In the genomic region with DNA sequence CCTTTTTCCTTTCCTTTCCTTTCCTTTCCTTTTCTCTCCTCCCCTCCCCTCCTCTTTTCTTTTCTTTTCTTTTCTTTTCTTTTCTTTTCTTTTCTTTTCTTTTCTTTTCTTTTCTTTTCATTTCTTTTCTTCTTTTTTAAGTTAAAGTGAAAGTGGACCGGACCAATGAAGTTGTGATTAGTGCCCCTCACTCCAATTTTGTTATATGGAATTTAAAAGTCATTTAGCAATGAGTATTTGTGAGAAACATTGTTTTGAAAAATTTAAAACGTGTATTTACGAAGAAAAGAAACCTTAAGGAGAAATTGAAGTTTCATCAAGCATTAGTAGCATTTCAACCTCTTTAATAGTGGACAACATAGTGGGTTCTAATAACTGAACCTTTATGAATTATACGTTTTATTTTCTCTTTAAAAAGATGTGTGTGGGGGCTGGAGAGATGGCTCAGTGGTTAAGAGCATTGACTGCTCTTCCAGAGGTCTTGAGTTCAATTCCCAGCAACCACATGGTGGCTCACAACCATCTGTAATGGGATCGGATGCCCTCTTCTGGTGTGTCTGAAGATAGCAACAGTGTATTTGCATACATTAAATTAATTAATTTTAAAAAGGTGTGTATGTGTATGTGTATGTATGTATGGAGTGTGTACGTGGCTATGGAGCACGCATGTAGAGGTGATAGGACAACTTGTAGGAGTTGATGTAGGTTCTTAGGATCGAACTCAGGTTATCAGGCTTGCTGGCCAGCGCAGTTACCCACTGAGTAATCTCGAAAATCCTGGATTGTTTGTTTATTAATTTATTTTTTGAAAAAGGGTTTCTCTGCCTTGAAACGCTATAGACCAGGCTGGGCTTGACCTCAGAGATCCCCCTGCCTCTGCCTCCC, we compare ENCODE assay signal across 7 mouse cellular contexts. TPM values are rescaled to one million over a fixed set of nuclear protein-coding genes. Genes with fewer than 3 reads are reported as not detected.
A peak's percentile ranks its signal among the peaks of the same experiment; 100 is the strongest.
DNase-seq lines count a peak whose midpoint lies in the region; TF ChIP-seq lines count a peak whose summit lies in the region.

No protein-coding gene starts in this region.

- no peak for TF ChIP-seq CTCF in lung, adult 2 months (IDR thresholded peaks at IDR 0.05; ENCODE audit: insufficient read depth, low read length)
- no peak for TF ChIP-seq CTCF in embryonic fibroblast, embryonic 13.5 days (IDR thresholded peaks at IDR 0.05; ENCODE audit: borderline replicate concordance, insufficient read depth, low read length)
- no peak for TF ChIP-seq CTCF in small intestine, adult 2 months (IDR thresholded peaks at IDR 0.05; ENCODE audit: extremely low read depth, insufficient read length, insufficient replicate concordance, low read depth, low read length)

- H3K4me3 ChIP-seq in lung, adult 2 months (replicated peaks; ENCODE audit: extremely low read depth, low read depth, low read length), result peak overlapping the region; percentile 16
- H3K4me3 ChIP-seq in embryonic fibroblast, embryonic 13.5 days (ENCODE audit: insufficient read depth, low read length), result peak overlapping the region; percentile 91
- peak overlapping the region; percentile 82 for H3K4me3 ChIP-seq in limb, embryonic 10.5 days
- H3K4me3 ChIP-seq in small intestine, adult 2 months (ENCODE audit: low read depth, low read length), result no peak overlapping the region; the same call in 1 of the 2 replicates

- H3K4me1 ChIP-seq in lung, adult 2 months (ENCODE audit: control insufficient read depth, insufficient read depth, low read length), result peaks cover 2% of the 10 kb centered on the region
- no peaks in the 10 kb centered on the region; the same call in 1 of the 2 replicates for H3K4me1 ChIP-seq in embryonic fibroblast, embryonic 13.5 days (ENCODE audit: control insufficient read depth, insufficient read depth, low read length)
- H3K4me1 ChIP-seq in limb, embryonic 10.5 days, result peaks cover 9% of the 10 kb centered on the region
- H3K4me1 ChIP-seq in small intestine, adult 2 months (ENCODE audit: control insufficient read depth, insufficient read depth, insufficient read length, low read length), result peaks cover 4% of the 10 kb centered on the region; the same call in 1 of the 2 replicates

- no peaks in the 10 kb centered on the region for H3K9me3 ChIP-seq in limb, embryonic 10.5 days (replicated peaks)

- TF ChIP-seq POLR2A in lung, adult 2 months (IDR thresholded peaks at IDR 0.05; ENCODE audit: borderline replicate concordance, extremely low read depth, low read depth, low read length), result no peak
- no peak for TF ChIP-seq POLR2A in embryonic fibroblast, embryonic 13.5 days (IDR thresholded peaks at IDR 0.05; ENCODE audit: low read depth, low read length)
- no peak for TF ChIP-seq POLR2A in small intestine, adult 2 months (IDR thresholded peaks at IDR 0.05; ENCODE audit: low read depth, low read length)

- no peaks in the 10 kb centered on the region for H3K27me3 ChIP-seq in limb, embryonic 10.5 days (ENCODE audit: low read depth, poor library complexity, severe bottlenecking)
- H3K27me3 ChIP-seq in small intestine, adult 2 months (ENCODE audit: control insufficient read depth, insufficient read depth, low read length), result no peaks in the 10 kb centered on the region

- no peak for DNase-seq in lung, adult 2 months
- no peak for DNase-seq in lung, adult 18-20 months
- DNase-seq in limb, embryonic 10.5 days (ENCODE audit: low spot score), result no peak
- no peak for DNase-seq in thymus, postnatal 36 days
- no peak for DNase-seq in thymus, postnatal 10 days (ENCODE audit: low spot score in 2 of 2)

- no peak overlapping the region for H3K27ac ChIP-seq in embryonic fibroblast, embryonic 13.5 days (ENCODE audit: insufficient read depth, low read length)
- peak overlapping the region; percentile 95; the same call in 1 of the 2 replicates for H3K27ac ChIP-seq in limb, embryonic 10.5 days
- H3K27ac ChIP-seq in small intestine, adult 2 months (ENCODE audit: insufficient read depth, low read depth, low read length), result peak overlapping the region; percentile 94; the same call in 1 of the 2 replicates

- H3K36me3 ChIP-seq in limb, embryonic 10.5 days, result peaks cover 10% of the 10 kb centered on the region; the same call in 1 of the 2 replicates
- H3K36me3 ChIP-seq in small intestine, adult 2 months (ENCODE audit: control insufficient read depth, insufficient read depth, low read length), result no peaks in the 10 kb centered on the region; the same call in 1 of the 2 replicates

- WGBS in lung, adult 2 months, result 64% methylated on average over 11 of the region's 11 CpGs
- WGBS in limb, embryonic 10.5 days, result 67% methylated on average over 11 of the region's 11 CpGs
- whole genome bisulfite sequencing in small intestine, adult 2 months, result 55% methylated on average over 11 of the region's 11 CpGs

RNA-seq across cellular contexts. Expression of gene Asxl2, which starts 1.5 kb away (rescaled TPM):
- 6.4 and 6.5 TPM in 2 replicates for polyA plus RNA-seq in lung, adult 2 months (2012; rRNA removed)
- 25.8 and 32.2 TPM in 2 replicates for polyA plus RNA-seq in embryonic fibroblast, embryonic 13.5 days (2011; ENCODE audit: insufficient read length, low read depth, missing spikeins)
- polyA plus RNA-seq in limb, embryonic 10.5 days (2016; fragmentation: Nextera tagmentation; extraction: Ambion mirVana), result 16.0 and 16.6 TPM in 2 replicates
- polyA plus RNA-seq in small intestine, adult 2 months (2012; rRNA removed), result 2.4 and 5.3 TPM in 2 replicates
